Mouse (Mus musculus): ENCODE measurements around the gene Klc2. TPM values are rescaled to one million over a fixed set of nuclear protein-coding genes. Genes with fewer than 3 reads are reported as not detected.

The Klc2 gene
- polyA plus RNA-seq, 1 experiment = 54.9 TPM

- Histone ChIP-seq H3K4me1 (replicated peaks; ENCODE audit: control insufficient read depth, insufficient read depth, low read length) (peaks cover 7% of the 10 kb centered on the region), H3K4me3 (ENCODE audit: control insufficient read depth, insufficient read depth, low read length) (no peak overlapping the region), H3K27me3 (ENCODE audit: control insufficient read depth, insufficient read depth, low read length) (peaks cover 5% of the 10 kb centered on the region; the same call in 1 of the 2 replicates), H3K36me3 (ENCODE audit: control insufficient read depth, insufficient read depth, low read length) (no peaks in the 10 kb centered on the region), H3K27ac (ENCODE audit: control insufficient read depth, insufficient read depth, low read length) (no peak overlapping the region)
- whole genome bisulfite sequencing = 78% methylated on average over 10 of the region's 10 CpGs
- TF ChIP-seq CTCF (IDR thresholded peaks at IDR 0.05; ENCODE audit: borderline replicate concordance, control insufficient read depth, extremely low read depth, insufficient read depth, low read length, poor library complexity) = no peak
- TF ChIP-seq POLR2A (IDR thresholded peaks at IDR 0.05; ENCODE audit: control insufficient read depth, extremely low read depth, insufficient read depth, low read length, poor library complexity) = no peak
- no peak for DNase-seq
Observed at GRCm38 (mm10) chr19:5122492-5122891, 4.1 kb upstream of the Klc2 start.

- Histone ChIP-seq H3K36me3 (ENCODE audit: control insufficient read depth, insufficient read depth, low read length) (no peaks in the 10 kb centered on the region), H3K27me3 (ENCODE audit: control insufficient read depth, insufficient read depth, low read length) (peaks cover 5% of the 10 kb centered on the region; the same call in 1 of the 2 replicates), H3K4me1 (replicated peaks; ENCODE audit: control insufficient read depth, insufficient read depth, low read length) (peaks cover 14% of the 10 kb centered on the region), H3K27ac (ENCODE audit: control insufficient read depth, insufficient read depth, low read length) (no peak overlapping the region), H3K4me3 (ENCODE audit: control insufficient read depth, insufficient read depth, low read length) (peak overlapping the region; percentile 90)
- TF ChIP-seq POLR2A (IDR thresholded peaks at IDR 0.05; ENCODE audit: control insufficient read depth, extremely low read depth, insufficient read depth, low read length, poor library complexity) (peak; percentile 36; the same call in 1 of the 2 replicates), CTCF (IDR thresholded peaks at IDR 0.05; ENCODE audit: borderline replicate concordance, control insufficient read depth, extremely low read depth, insufficient read depth, low read length, poor library complexity) (peak; percentile 86)
- under 1% methylated on average over 83 of the region's 83 CpGs for WGBS
- peak; percentile 84 for DNase-seq
Observed at GRCm38 (mm10) chr19:5117494-5118383, 621 bp downstream of the Klc2 start.

- no peak for TF ChIP-seq CTCF (IDR thresholded peaks at IDR 0.05; ENCODE audit: borderline replicate concordance, control insufficient read depth, extremely low read depth, insufficient read depth, low read length, poor library complexity)
- no peak for TF ChIP-seq POLR2A (IDR thresholded peaks at IDR 0.05; ENCODE audit: control insufficient read depth, extremely low read depth, insufficient read depth, low read length, poor library complexity)
- no peak overlapping the region for H3K27ac ChIP-seq (ENCODE audit: control insufficient read depth, insufficient read depth, low read length)
- H3K36me3 ChIP-seq (ENCODE audit: control insufficient read depth, insufficient read depth, low read length) = no peaks in the 10 kb centered on the region
- peaks cover 5% of the 10 kb centered on the region; the same call in 1 of the 2 replicates for H3K27me3 ChIP-seq (ENCODE audit: control insufficient read depth, insufficient read depth, low read length)
- DNase-seq = no peak
- H3K4me1 ChIP-seq (replicated peaks; ENCODE audit: control insufficient read depth, insufficient read depth, low read length) = peaks cover 14% of the 10 kb centered on the region
- H3K4me3 ChIP-seq (ENCODE audit: control insufficient read depth, insufficient read depth, low read length) = no peak overlapping the region
- 98% methylated on average over 7 of the region's 7 CpGs for WGBS
Observed at GRCm38 (mm10) chr19:5113783-5114182, 4.6 kb downstream of the Klc2 start.

GRCm38 (mm10) chr19:5109659-5110453, 8.5 kb downstream of the Klc2 start:
- TF ChIP-seq POLR2A (IDR thresholded peaks at IDR 0.05; ENCODE audit: control insufficient read depth, extremely low read depth, insufficient read depth, low read length, poor library complexity) (no peak), CTCF (IDR thresholded peaks at IDR 0.05; ENCODE audit: borderline replicate concordance, control insufficient read depth, extremely low read depth, insufficient read depth, low read length, poor library complexity) (0 out of 2 replicates have a peak, but pooled peaks have one; percentile 53)
- Histone ChIP-seq H3K36me3 (ENCODE audit: control insufficient read depth, insufficient read depth, low read length) (no peaks in the 10 kb centered on the region), H3K27me3 (ENCODE audit: control insufficient read depth, insufficient read depth, low read length) (no peaks in the 10 kb centered on the region), H3K4me1 (replicated peaks; ENCODE audit: control insufficient read depth, insufficient read depth, low read length) (peaks cover 7% of the 10 kb centered on the region), H3K27ac (ENCODE audit: control insufficient read depth, insufficient read depth, low read length) (no peak overlapping the region), H3K4me3 (ENCODE audit: control insufficient read depth, insufficient read depth, low read length) (no peak overlapping the region)
- 94% methylated on average over 19 of the region's 19 CpGs for whole genome bisulfite sequencing
- no peak for DNase-seq

- H3K27me3 ChIP-seq (ENCODE audit: control insufficient read depth, insufficient read depth, low read length) = no peaks in the 10 kb centered on the region
- TF ChIP-seq POLR2A (IDR thresholded peaks at IDR 0.05; ENCODE audit: control insufficient read depth, extremely low read depth, insufficient read depth, low read length, poor library complexity) = no peak
- TF ChIP-seq CTCF (IDR thresholded peaks at IDR 0.05; ENCODE audit: borderline replicate concordance, control insufficient read depth, extremely low read depth, insufficient read depth, low read length, poor library complexity) = no peak
- WGBS = 89% methylated on average over 4 of the region's 4 CpGs
- DNase-seq = no peak
- H3K27ac ChIP-seq (ENCODE audit: control insufficient read depth, insufficient read depth, low read length) = no peak overlapping the region
- peaks cover 7% of the 10 kb centered on the region for H3K4me1 ChIP-seq (replicated peaks; ENCODE audit: control insufficient read depth, insufficient read depth, low read length)
- H3K4me3 ChIP-seq (ENCODE audit: control insufficient read depth, insufficient read depth, low read length) = no peak overlapping the region
- peaks cover 6% of the 10 kb centered on the region; the same call in 1 of the 2 replicates for H3K36me3 ChIP-seq (ENCODE audit: control insufficient read depth, insufficient read depth, low read length)
Observed at GRCm38 (mm10) chr19:5108702-5109101, 9.7 kb downstream of the Klc2 start.

GRCm38 (mm10) chr19:5108271-5108575, 10.1 kb downstream of the Klc2 start:
- WGBS = 77% methylated on average over 5 of the region's 5 CpGs
- H3K27ac ChIP-seq (ENCODE audit: control insufficient read depth, insufficient read depth, low read length) = no peak overlapping the region

More at GRCm38 (mm10) chr19:5108271-5108575, 10.1 kb downstream of the Klc2 start:
- TF ChIP-seq CTCF (IDR thresholded peaks at IDR 0.05; ENCODE audit: borderline replicate concordance, control insufficient read depth, extremely low read depth, insufficient read depth, low read length, poor library complexity) (no peak), POLR2A (IDR thresholded peaks at IDR 0.05; ENCODE audit: control insufficient read depth, extremely low read depth, insufficient read depth, low read length, poor library complexity) (no peak)
- Histone ChIP-seq H3K4me3 (ENCODE audit: control insufficient read depth, insufficient read depth, low read length) (no peak overlapping the region), H3K27me3 (ENCODE audit: control insufficient read depth, insufficient read depth, low read length) (no peaks in the 10 kb centered on the region), H3K4me1 (replicated peaks; ENCODE audit: control insufficient read depth, insufficient read depth, low read length) (peaks cover 7% of the 10 kb centered on the region), H3K36me3 (ENCODE audit: control insufficient read depth, insufficient read depth, low read length) (peaks cover 7% of the 10 kb centered on the region)
- no peak for DNase-seq

All from thymus, adult 2 months (tissue).